Mouse (Mus musculus): Measurements from ENCODE around the gene Olfr221. TPM values are rescaled to one million over a fixed set of nuclear protein-coding genes. Genes with fewer than 3 reads are reported as not detected.

Gene Olfr221
- polyA plus RNA-seq, 1 experiment from 2014 or later: not detected

DNA sequence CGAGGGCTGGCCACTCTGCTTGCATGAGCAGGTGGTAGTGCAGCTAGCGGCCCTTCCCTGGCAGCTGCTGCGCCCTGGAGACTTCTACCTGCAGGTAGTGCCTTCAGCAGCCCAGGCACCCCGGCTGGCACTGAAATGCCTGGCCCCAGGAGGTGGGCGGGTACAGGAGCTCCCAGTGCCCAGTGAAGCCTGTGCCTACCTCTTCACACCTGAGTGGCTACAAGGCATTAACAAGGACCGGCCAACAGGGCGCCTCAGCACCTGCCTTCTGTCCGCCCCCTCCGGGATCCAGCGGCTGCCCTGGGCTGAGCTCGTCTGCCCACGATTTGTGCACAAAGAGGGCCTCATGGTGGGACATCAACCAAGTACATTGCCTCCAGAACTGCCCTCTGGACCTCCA is 53.5 kb downstream of the Olfr221 start:
- Histone ChIP-seq H3K27ac (no peak overlapping the region), H3K4me3 (no peak overlapping the region), H3K9me3 (no peaks in the 10 kb centered on the region), H3K4me1 (peaks cover 44% of the 10 kb centered on the region), H3K27me3 (ENCODE audit: poor library complexity, severe bottlenecking) (no peaks in the 10 kb centered on the region), H3K36me3 (replicated peaks) (peaks cover 69% of the 10 kb centered on the region)
- WGBS: 79% methylated on average over 12 of the region's 12 CpGs
- no peak for DNase-seq (ENCODE audit: extremely low spot score, low spot score)

DNA sequence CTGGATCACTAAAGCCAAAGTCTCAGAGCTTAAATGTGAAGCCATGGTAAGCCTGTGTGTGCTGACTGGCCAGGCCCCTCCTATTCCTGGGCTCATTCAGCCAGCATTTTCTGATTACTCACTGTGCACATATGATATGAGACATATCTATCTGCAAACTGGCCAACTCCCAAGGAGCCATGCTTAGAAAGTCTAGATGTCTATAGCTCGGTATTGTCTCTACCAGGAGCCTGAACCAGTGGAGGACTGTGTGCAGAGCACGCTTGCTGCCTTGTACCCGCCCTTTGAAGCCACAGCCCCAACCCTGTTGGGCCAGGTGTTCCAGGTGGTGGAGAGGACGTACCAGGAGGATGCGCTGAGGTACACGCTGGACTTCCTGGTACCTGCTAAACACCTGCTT is 55.1 kb downstream of the Olfr221 start:
- H3K36me3 ChIP-seq (replicated peaks): peaks cover 55% of the 10 kb centered on the region
- peaks cover 51% of the 10 kb centered on the region for H3K4me1 ChIP-seq
- no peak overlapping the region for H3K27ac ChIP-seq
- no peak overlapping the region for H3K4me3 ChIP-seq
- 94% methylated on average over 6 of the region's 6 CpGs for WGBS
- no peaks in the 10 kb centered on the region for H3K27me3 ChIP-seq (ENCODE audit: poor library complexity, severe bottlenecking)
- H3K9me3 ChIP-seq: no peaks in the 10 kb centered on the region
- DNase-seq (ENCODE audit: extremely low spot score, low spot score): no peak

DNA sequence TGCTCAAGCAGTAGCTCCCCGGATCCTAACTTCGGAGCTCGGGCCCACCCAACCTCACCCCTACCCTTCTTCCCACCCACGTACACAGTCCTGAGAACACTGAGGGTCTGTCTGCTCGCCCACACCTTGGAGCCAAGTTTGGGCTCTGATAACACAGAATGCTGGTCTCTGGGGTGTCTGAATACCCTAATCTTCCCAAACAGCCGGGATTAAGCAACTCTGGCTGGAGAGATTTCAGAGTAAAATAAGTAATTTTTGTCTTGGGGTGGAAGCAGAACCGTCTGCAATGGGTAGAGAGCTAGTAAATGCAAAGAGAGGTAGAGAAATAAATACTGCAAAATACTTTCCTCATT is 56.1 kb downstream of the Olfr221 start:
- Histone ChIP-seq H3K9me3 (no peaks in the 10 kb centered on the region), H3K27ac (peak overlapping the region; percentile 97), H3K4me1 (peaks cover 51% of the 10 kb centered on the region), H3K27me3 (ENCODE audit: poor library complexity, severe bottlenecking) (no peaks in the 10 kb centered on the region), H3K36me3 (replicated peaks) (peaks cover 44% of the 10 kb centered on the region), H3K4me3 (peak overlapping the region; percentile 78)
- WGBS: 2% methylated on average over 7 of the region's 7 CpGs
- no peak for DNase-seq (ENCODE audit: extremely low spot score, low spot score)

DNA sequence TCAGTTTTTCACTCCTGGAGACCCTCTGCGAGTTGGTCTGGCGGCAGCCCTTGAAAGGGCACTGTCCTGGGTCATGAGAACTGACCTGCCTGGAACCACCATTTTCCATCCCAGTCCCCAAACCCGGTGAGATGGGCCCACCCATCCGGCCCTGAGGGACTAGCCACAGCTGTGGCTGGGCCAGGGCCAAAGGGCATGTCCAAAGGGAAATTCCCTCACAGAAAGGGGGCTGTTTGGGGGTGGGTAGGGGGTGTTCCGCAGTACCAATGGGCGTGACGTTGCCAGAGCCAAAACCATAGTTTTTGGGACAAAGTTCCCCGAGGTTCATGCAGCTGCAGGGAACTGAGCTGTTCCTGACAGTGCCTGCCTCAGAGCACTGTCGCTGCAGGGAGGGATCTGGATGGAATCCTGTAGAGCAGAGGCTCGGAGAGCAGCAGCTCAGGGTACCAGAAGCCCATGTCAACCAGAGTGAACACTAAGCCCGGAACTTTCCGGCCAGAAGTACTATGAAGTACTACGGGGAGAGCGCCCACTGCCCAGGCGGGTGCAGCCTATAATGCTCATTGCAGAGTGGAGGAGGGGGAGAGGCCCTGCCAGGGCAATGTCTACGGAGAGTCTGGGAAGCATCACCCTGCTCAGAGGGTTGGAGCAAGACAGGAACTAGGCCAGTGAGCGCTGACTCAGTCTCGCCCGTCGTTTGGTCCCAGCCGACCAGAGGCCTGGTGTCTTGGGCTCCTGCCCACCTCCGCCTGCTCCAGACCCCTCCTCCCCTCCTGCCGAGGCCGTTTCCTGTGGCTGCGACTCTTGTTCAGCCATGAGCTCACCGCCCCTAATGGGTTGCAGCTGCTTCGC is 56.7 kb downstream of the Olfr221 start:
- Histone ChIP-seq H3K36me3 (replicated peaks) (peaks cover 38% of the 10 kb centered on the region), H3K4me1 (peaks cover 51% of the 10 kb centered on the region), H3K9me3 (no peaks in the 10 kb centered on the region), H3K27me3 (ENCODE audit: poor library complexity, severe bottlenecking) (no peaks in the 10 kb centered on the region), H3K27ac (peak overlapping the region; percentile 97), H3K4me3 (peak overlapping the region; percentile 78)
- peak; percentile 81 for DNase-seq (ENCODE audit: extremely low spot score, low spot score)
- 1% methylated on average over 27 of the region's 27 CpGs for WGBS

GRCm38 (mm10) chr14:51984247-51985231 is 57.7 kb downstream of the Olfr221 start, which contains the start of gene Arhgef40:
TSS of gene Arhgef40 (plus strand) at chr14:51984719.
- 1% methylated on average over 70 of the region's 74 CpGs for WGBS
- Histone ChIP-seq H3K9me3 (no peaks in the 10 kb centered on the region), H3K27ac (peak within 1 kb of the TSS; percentile 97), H3K4me3 (peak within 1 kb of the TSS; percentile 78), H3K36me3 (replicated peaks) (peaks cover 29% of the 10 kb centered on the region), H3K4me1 (peaks cover 49% of the 10 kb centered on the region), H3K27me3 (ENCODE audit: poor library complexity, severe bottlenecking) (no peaks in the 10 kb centered on the region)
- peak; percentile 82 for DNase-seq (ENCODE audit: extremely low spot score, low spot score)

Other genes starting within 250 kb of the Olfr221 start
- not detected in 2 replicates for gene AY358078, start 242.4 kb downstream of the Olfr221 start, polyA plus RNA-seq (2016; fragmentation: Nextera tagmentation; extraction: Ambion mirVana)
- gene Ear6, start 188.8 kb downstream of the Olfr221 start, polyA plus RNA-seq (2016; fragmentation: Nextera tagmentation; extraction: Ambion mirVana): not detected in 2 replicates
- gene Mettl17, start 157.6 kb downstream of the Olfr221 start, polyA plus RNA-seq (2016; fragmentation: Nextera tagmentation; extraction: Ambion mirVana): 43.3 and 59.9 TPM in 2 replicates
- gene Slc39a2, start 149.6 kb downstream of the Olfr221 start, polyA plus RNA-seq (2016; fragmentation: Nextera tagmentation; extraction: Ambion mirVana): 0.50 and 0.77 TPM in 2 replicates
- 9.0 and 9.1 TPM in 2 replicates for gene Ndrg2, start 128.3 kb downstream of the Olfr221 start, polyA plus RNA-seq (2016; fragmentation: Nextera tagmentation; extraction: Ambion mirVana)
- not detected in 2 replicates for gene Tppp2, start 124.0 kb downstream of the Olfr221 start, polyA plus RNA-seq (2016; fragmentation: Nextera tagmentation; extraction: Ambion mirVana)
- not detected in 2 replicates for gene Rnase13, start 119.7 kb downstream of the Olfr221 start, polyA plus RNA-seq (2016; fragmentation: Nextera tagmentation; extraction: Ambion mirVana)
- 97.5 and 102 TPM in 2 replicates for gene Arhgef40, start 57.7 kb downstream of the Olfr221 start, polyA plus RNA-seq (2016; fragmentation: Nextera tagmentation; extraction: Ambion mirVana)
- 0.63 and 0.96 TPM in 2 replicates for gene Tmem253, start 26.8 kb downstream of the Olfr221 start, polyA plus RNA-seq (2016; fragmentation: Nextera tagmentation; extraction: Ambion mirVana)
- gene Zfp219, start 21.7 kb downstream of the Olfr221 start, polyA plus RNA-seq (2016; fragmentation: Nextera tagmentation; extraction: Ambion mirVana): 85.4 and 87.6 TPM in 2 replicates
- 894 and 948 TPM in 2 replicates for gene Hnrnpc, start 61.6 kb upstream of the Olfr221 start, polyA plus RNA-seq (2016; fragmentation: Nextera tagmentation; extraction: Ambion mirVana)
- gene Rpgrip1, start 68.2 kb upstream of the Olfr221 start, polyA plus RNA-seq (2016; fragmentation: Nextera tagmentation; extraction: Ambion mirVana): 130 and 134 TPM in 2 replicates
- 99.4 and 104 TPM in 2 replicates for gene Supt16, start 155.0 kb upstream of the Olfr221 start, polyA plus RNA-seq (2016; fragmentation: Nextera tagmentation; extraction: Ambion mirVana)
- 46.5 and 46.7 TPM in 2 replicates for gene Chd8, start 215.3 kb upstream of the Olfr221 start, polyA plus RNA-seq (2016; fragmentation: Nextera tagmentation; extraction: Ambion mirVana)
- 53.4 and 56.6 TPM in 2 replicates for gene Tox4, start 236.7 kb upstream of the Olfr221 start, polyA plus RNA-seq (2016; fragmentation: Nextera tagmentation; extraction: Ambion mirVana)
- gene Rab2b, start 237.1 kb upstream of the Olfr221 start, polyA plus RNA-seq (2016; fragmentation: Nextera tagmentation; extraction: Ambion mirVana): 22.5 and 24.0 TPM in 2 replicates

Data from forebrain, embryonic 10.5 days (tissue).